Mouse (Mus musculus) heart, adult 8-10 months (tissue): ENCODE data around the gene Btf3. TPM values are rescaled to one million over a fixed set of nuclear protein-coding genes. Genes with fewer than 3 reads are reported as not detected.

Experiments used
- DNase-seq: peaks from one replicate; pipeline ENCODE4 v3.0.0; 2022; ENCODE audit warnings: low spot score
- total RNA-seq, 4 experiments: library from RNA; stranded (reverse); gene quantifications; 2 replicates each; pipeline ENCODE4 v1.2.4; 2022

Btf3 gene
- total RNA-seq, 4 experiments from 2014 or later = 181 to 211 (median 205) TPM

DNA sequence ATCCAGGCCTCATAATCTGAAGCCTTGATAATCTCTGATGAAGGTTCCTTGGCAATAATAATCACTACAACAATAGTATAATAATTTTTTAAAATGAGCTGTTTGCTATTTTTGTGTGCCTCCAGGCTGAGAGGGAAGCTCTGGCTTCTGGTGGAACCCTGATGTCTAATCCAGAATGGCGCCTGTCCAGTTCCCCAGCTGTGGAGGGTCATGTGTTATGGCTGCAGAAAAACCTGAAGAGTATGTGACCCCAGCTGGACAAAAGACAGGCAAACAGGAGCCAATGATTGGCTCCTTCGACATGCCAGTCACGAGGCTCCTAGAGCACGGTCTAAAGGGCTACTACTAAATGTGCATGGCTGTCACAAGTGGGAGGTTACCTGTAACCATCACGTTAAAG, 23.7 kb upstream of the Btf3 start:
- DNase-seq = no peak

DNA sequence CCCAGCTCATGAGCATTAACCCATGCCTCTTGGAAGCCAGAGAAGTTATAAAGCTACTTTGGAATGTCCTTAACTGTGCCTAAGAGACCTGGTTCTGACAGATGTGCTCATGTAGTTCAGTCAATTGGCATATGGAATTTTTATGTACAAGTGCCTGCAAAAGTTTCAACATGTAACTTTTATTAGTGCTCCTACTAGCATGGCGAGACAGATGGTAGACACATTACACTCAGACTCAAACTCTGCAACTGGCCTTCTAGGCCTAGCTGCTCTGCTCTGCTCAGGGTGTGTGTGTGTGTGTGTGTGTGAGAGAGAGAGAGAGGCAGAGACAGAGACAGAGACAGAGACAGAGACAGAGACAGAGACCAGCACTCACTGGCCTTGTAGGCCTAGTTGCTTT, 19.4 kb upstream of the Btf3 start:
- DNase-seq = no peak

DNA sequence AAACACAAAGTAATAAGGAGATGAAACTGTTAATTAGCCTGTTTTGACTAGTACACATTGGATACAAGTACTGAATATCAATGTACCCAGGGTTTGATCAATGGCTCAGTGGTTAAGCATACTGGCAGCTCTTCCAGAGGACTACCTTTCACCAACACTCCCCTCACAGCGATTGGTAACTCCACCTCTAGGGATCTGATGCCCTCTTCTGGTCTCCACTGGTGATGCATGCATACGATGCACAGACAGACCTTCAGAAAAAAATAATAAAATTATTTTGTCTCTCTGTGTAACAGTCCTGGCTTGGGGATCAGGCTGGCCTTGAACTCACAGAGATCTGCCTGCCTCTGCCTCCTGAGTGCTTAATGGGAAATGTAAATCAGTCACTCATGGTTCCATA, 15.3 kb upstream of the Btf3 start:
- DNase-seq = no peak

GRCm38 (mm10) chr13:98325034-98325433, 8.2 kb upstream of the Btf3 start:
- DNase-seq = no peak

DNA sequence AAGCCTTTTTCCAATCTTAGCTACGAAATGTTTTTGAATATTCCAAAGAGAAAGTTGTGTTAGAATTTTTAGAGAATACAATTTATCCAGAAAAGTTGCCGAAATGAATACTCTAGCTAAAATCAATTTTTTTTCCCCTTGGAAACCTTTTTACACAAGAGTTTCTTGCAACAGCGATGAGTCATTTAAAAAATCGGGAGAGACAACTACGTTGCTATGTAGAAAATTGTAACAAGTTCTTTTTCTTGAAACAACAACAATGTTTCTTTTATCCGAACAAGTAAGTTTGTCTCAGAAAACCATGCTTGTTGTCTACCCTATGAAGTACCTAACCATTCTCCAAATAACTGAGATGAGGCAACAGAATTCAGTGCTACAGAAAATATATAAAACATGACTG, 1.1 kb upstream of the Btf3 start:
- no peak for DNase-seq

- no peak for DNase-seq
These were observed 456 bp upstream of the Btf3 start for GRCm38 (mm10) chr13:98317246-98317677.

DNA sequence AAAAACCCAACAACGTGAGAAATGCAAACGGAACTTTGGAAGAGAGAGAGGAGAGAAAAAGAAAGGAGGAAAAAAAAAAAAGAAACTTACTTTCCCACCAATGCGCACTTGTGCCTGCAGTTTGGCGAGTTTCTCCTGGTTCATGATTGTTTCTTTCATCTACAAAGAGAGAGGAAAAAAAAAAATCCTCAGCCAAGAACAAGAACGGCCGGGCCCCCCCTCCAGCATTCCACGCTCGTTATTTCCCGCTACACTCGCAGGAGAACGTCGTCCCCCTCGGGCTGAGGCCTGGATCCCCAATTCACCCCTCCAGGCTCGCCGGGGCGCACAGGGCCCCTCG, 696 bp downstream of the Btf3 start:
- DNase-seq = no peak

DNA sequence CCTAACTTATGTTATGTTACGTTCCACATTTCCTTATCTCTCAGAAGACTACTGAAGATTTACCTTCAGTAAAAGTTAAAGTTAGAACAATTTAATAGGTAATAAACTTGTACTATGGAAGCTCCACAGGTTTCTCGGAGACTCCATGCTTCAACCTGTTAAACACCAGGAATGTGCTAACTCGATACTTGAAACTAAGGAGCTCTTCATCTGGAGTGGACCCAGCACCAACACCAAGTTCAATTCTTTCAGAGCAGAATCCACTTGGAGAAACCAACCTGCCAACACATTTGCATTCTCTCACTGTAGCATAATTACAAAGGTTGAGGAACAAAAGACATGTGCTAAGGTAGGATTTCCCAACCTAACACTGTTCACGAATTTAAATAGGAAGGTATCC, 1.7 kb downstream of the Btf3 start:
- DNase-seq = no peak

- no peak for DNase-seq
These were observed 3.2 kb downstream of the Btf3 start for GRCm38 (mm10) chr13:98313631-98314030.

DNA sequence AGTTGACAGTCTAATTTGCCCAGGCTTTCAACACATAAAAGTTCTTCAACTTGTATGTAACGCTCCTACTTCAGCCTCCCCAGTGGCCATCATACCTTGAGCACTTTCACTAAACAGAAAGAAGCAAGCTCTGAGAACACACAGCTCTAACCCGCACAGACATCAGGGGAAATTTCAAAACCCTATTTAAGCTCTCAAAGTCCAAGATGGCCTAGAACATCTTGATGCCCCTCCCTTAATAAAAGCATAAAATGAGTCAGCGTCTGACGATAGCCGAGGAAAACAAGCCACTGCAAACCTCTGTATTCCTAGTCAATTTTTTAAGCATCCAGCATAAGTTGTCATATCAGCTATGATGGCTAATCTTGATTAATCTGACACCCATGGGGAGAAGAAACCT, 5.2 kb downstream of the Btf3 start:
- no peak for DNase-seq

- no peak for DNase-seq
These were observed 8.1 kb downstream of the Btf3 start for GRCm38 (mm10) chr13:98308724-98309123.

- no peak for DNase-seq
These were observed 8.8 kb downstream of the Btf3 start for GRCm38 (mm10) chr13:98308004-98308403.

DNA sequence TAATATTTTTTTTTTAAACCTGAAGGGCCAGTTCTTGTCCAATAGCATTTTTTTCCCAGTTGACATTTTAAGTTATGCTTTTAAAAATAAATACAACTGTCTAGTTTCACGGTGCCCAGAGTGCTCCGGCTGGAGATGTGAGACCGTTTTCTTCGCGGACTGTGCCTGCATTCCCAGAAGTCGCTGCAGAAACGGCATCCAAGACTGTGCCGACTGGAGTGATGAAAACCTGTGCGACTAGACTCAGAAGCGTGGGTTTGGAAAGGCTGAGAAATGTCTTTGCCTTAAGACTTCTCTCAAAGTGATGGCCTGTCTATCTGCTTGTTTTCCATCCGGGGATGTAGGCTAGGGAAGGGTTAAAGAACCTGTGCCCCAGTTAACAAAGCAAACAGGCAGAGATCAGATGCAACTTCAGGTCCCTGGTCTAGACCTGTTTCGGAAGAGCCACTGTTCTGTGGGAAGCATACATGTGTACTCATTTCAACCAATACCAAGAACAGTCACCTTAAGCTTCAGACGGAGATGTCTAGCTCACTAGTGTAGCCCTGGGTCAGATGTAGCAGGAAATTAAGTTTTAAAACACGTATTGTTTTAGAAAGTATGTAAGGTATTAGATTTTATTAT, 9.8 kb downstream of the Btf3 start:
- DNase-seq = no peak

DNA sequence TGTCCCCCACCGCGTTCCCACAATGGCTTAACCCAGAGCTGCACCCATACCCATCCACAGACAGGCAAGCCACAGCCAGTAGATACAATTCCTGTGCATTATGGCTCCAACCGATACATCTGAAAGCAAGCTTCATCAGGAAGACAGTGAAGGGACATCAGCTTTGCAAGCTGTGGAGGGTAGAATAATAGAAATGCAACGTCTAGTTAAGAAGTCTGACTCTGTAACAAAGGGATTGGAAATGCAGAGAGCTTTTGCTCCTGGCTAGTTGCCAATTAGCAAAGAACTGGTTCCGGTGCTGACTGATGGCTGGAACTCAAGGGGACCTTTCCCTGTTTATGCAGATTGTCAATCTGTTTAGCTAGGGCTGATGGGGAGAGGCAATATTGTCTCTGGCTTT, 10.4 kb downstream of the Btf3 start:
- no peak for DNase-seq

- no peak for DNase-seq
These were observed 11.5 kb downstream of the Btf3 start for GRCm38 (mm10) chr13:98305257-98305656.

- DNase-seq = peak; percentile 70
These were observed 17.7 kb downstream of the Btf3 start for GRCm38 (mm10) chr13:98298833-98299758.

DNA sequence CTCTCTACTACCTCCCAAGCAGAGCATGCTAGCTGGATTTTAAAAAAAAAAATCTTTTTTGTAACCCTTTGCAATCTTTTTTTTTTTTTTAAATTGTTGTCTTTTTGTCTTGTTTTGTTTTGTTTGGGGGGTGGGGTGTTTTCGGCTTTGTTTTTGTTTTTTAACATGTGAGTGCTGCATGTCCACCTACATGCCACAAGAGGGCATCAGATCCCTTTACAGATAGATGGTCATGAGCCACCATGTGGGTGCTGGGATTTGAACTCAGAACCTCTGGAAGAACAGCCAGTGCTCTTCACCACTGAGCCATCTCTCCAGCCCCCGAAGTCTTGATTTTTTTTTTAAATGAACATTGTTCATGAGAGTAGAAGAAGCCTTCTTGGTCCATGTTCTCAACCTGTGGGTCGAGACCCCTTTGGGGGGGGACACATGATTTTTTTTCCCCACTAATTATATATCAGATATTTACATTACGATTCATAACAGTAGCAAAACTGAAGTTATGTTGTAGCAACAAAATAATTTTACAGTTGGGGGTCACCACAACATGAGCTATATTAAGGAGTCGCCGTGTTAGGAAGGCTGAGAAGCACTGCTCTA, 18.8 kb downstream of the Btf3 start:
- DNase-seq = no peak

- DNase-seq = no peak
These were observed 20.7 kb downstream of the Btf3 start for GRCm38 (mm10) chr13:98296072-98296471.

- no peak for DNase-seq
These were observed 25.1 kb downstream of the Btf3 start for GRCm38 (mm10) chr13:98291712-98292111.

- no peak for DNase-seq
These were observed 26.1 kb downstream of the Btf3 start for GRCm38 (mm10) chr13:98290719-98291118.

- DNase-seq = no peak
These were observed 35.7 kb downstream of the Btf3 start for GRCm38 (mm10) chr13:98280990-98281650.

DNA sequence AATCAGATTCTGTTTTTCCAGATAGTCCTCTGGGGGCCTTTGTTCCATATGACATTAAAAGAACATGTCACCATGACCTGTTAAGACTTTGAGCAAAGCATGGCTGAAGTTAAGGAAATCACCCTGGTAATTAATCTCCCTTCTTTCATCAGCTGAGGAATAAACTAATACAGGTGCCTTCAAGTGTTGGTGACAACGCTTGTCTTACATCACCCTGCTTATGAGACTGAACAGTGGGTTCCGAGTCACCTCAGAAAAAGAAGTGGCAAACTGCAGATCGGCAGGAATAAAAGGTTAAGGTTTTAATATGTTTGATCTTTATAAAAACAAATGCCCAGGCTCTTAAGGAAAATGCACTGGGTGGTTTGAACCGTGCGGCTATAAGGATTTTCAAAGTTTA, 37.1 kb downstream of the Btf3 start, which contains the start of gene Gm21976:
TSS of gene Gm21976 (plus strand) at position 202 of the 400 bp plus-strand sequence.
- no peak for DNase-seq
